Mouse (Mus musculus) embryonic facial prominence, embryonic 13.5 days (tissue): ENCODE measurements around the gene Cyp4f18. TPM values are rescaled to one million over a fixed set of nuclear protein-coding genes. Genes with fewer than 3 reads are reported as not detected.

ENCODE experiments used
- ATAC-seq: fragments of 200-750 bp; cut with Nextera tagmentation; 2 replicates; pipeline ENCODE4 v1.8.0; 2017; ENCODE audit warnings: low read depth; ENCODE audit not compliant: insufficient number of reproducible peaks, insufficient read depth, low FRiP score, low TSS enrichment
- H3K27ac ChIP-seq: fragments of 300-500 bp; sonication (generic); 2 replicates; pipeline ENCODE4 v1.5.1; 2015; ENCODE audit warnings: moderate library complexity, mild to moderate bottlenecking, inconsistent platforms
- H3K27me3 ChIP-seq: fragments of 300-500 bp; sonication (generic); 2 replicates; pipeline ENCODE4 v1.6.1; 2015; ENCODE audit warnings: mild to moderate bottlenecking, inconsistent platforms
- H3K36me3 ChIP-seq: fragments of 300-500 bp; sonication (generic); 2 replicates; pipeline ENCODE4 v1.6.1; 2015; ENCODE audit warnings: mild to moderate bottlenecking, inconsistent platforms
- H3K4me1 ChIP-seq: fragments of 300-500 bp; sonication (generic); 2 replicates; pipeline ENCODE4 v1.6.1; 2015; ENCODE audit warnings: inconsistent platforms
- H3K4me2 ChIP-seq: fragments of 300-500 bp; sonication (generic); 2 replicates; pipeline ENCODE4 v1.6.1; 2015; ENCODE audit warnings: moderate library complexity, mild to moderate bottlenecking, inconsistent platforms
- H3K4me3 ChIP-seq: fragments of 300-500 bp; sonication (generic); 2 replicates; pipeline ENCODE4 v1.5.1; 2015; ENCODE audit warnings: mild to moderate bottlenecking, inconsistent platforms
- H3K9ac ChIP-seq: fragments of 300-500 bp; sonication (generic); 2 replicates; pipeline ENCODE4 v1.6.1; 2015; ENCODE audit warnings: mild to moderate bottlenecking, inconsistent platforms
- H3K9me3 ChIP-seq: fragments of 300-500 bp; sonication (generic); 2 replicates; pipeline ENCODE4 v1.6.1; 2016; ENCODE audit warnings: inconsistent platforms
- WGBS: fragments of 180-500 bp; shearing (Covaris S2); methylation state at CpG from one replicate; pipeline ENCODE4 v1.1.7; 2015; ENCODE audit warnings: mixed read lengths; 5-methylcytosine and 5-hydroxymethylcytosine counted together
- polyA plus RNA-seq: library from polyadenylated mRNA; unstranded; fragments of >200 nt; fragmentation: Nextera tagmentation; extraction: Ambion mirVana; gene quantifications from 2 replicates; pipeline ENCODE4 v1.2.1, GENCODE M21; 2015

Gene Cyp4f18
- polyA plus RNA-seq, 1 experiment from 2014 or later = 0.56 TPM

GRCm38 (mm10) chr8:71951436-71952161, 57.8 kb downstream of the Cyp4f18 start:
- 34% methylated on average over 14 of the region's 14 CpGs for WGBS
- Histone ChIP-seq H3K27ac (peak overlapping the region; percentile 90; the same call in 1 of the 2 replicates), H3K4me3 (peak overlapping the region; percentile 77), H3K27me3 (peaks cover 3% of the 10 kb centered on the region; the same call in 1 of the 2 replicates), H3K4me2 (peak overlapping the region; percentile 71), H3K9ac (peak overlapping the region; percentile 87), H3K9me3 (peaks cover 16% of the 10 kb centered on the region), H3K4me1 (peaks cover 15% of the 10 kb centered on the region), H3K36me3 (peaks cover 23% of the 10 kb centered on the region)
- ATAC-seq = no peak

DNA sequence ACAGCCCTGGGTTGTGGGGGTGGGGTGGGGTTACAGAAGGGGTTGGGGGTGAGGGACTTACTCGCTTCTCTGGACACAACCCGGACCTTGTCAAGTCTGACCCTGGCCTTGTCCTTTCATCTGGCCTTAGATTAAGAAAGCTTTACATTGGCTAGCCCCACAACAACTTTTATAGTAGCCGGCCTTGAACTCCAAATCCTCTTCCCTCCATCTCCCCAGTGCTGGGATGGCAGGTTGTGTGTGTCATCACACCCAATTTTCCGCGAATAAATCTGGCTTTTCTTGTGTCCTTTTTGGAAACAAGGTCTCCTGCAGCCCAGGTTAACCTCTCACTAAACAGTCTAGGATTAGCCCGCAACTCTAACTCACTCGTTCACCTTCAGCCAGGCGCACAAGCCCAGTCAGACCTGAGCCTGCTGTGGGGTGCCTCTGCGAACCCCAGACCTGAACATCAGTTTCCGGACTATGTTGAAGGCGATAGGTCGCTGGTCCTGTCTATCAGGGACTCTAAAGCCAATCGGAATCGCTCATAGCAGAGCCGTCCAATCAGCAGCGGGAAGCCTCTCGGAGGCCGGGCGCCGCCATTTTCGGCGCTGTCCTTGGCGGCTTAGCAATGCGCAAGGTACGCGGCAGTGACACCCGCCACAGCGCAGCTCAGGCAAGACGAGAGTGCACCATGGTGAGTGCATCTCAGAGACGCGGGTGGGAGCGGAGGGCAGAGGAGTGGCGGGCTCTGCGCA, 58.8 kb downstream of the Cyp4f18 start, which contains the start of gene Zfp961:
TSS of gene Zfp961 (plus strand) at position 557 of the 740 bp plus-strand sequence.
- H3K27ac ChIP-seq = peak within 1 kb of the TSS; percentile 90
- peak; percentile 99 for ATAC-seq
- H3K27me3 ChIP-seq = peaks cover 5% of the 10 kb centered on the region
- peak within 1 kb of the TSS; percentile 77 for H3K4me3 ChIP-seq
- peaks cover 15% of the 10 kb centered on the region for H3K4me1 ChIP-seq
- peaks cover 12% of the 10 kb centered on the region for H3K9me3 ChIP-seq
- WGBS = 4% methylated on average over 34 of the region's 34 CpGs
- peak within 1 kb of the TSS; percentile 71 for H3K4me2 ChIP-seq
- H3K9ac ChIP-seq = peak within 1 kb of the TSS; percentile 87
- peaks cover 23% of the 10 kb centered on the region for H3K36me3 ChIP-seq

- 92% methylated on average over 5 of the region's 5 CpGs for WGBS
- H3K27me3 ChIP-seq = peaks cover 5% of the 10 kb centered on the region
- no peak overlapping the region for H3K4me2 ChIP-seq
- no peak for ATAC-seq
- 0 out of 2 replicates have a peak, but pooled peaks cover 3% of the 10 kb centered on the region for H3K9me3 ChIP-seq
- H3K27ac ChIP-seq = no peak overlapping the region
- H3K4me1 ChIP-seq = peaks cover 15% of the 10 kb centered on the region
- no peak overlapping the region for H3K4me3 ChIP-seq
- H3K36me3 ChIP-seq = peaks cover 6% of the 10 kb centered on the region; the same call in 1 of the 2 replicates
- H3K9ac ChIP-seq = no peak overlapping the region
These were observed 60.8 kb downstream of the Cyp4f18 start for GRCm38 (mm10) chr8:71948624-71949023.

- H3K4me1 ChIP-seq = no peaks in the 10 kb centered on the region
- H3K4me2 ChIP-seq = no peak overlapping the region
- no peaks in the 10 kb centered on the region for H3K9me3 ChIP-seq
- WGBS = 94% methylated on average over 1 of the region's 1 CpGs
- no peak overlapping the region for H3K27ac ChIP-seq
- no peak overlapping the region for H3K4me3 ChIP-seq
- ATAC-seq = no peak
- H3K27me3 ChIP-seq = peaks cover 4% of the 10 kb centered on the region
- H3K36me3 ChIP-seq = no peaks in the 10 kb centered on the region
- H3K9ac ChIP-seq = no peak overlapping the region
These were observed 67.7 kb downstream of the Cyp4f18 start for GRCm38 (mm10) chr8:71941776-71942175.

DNA sequence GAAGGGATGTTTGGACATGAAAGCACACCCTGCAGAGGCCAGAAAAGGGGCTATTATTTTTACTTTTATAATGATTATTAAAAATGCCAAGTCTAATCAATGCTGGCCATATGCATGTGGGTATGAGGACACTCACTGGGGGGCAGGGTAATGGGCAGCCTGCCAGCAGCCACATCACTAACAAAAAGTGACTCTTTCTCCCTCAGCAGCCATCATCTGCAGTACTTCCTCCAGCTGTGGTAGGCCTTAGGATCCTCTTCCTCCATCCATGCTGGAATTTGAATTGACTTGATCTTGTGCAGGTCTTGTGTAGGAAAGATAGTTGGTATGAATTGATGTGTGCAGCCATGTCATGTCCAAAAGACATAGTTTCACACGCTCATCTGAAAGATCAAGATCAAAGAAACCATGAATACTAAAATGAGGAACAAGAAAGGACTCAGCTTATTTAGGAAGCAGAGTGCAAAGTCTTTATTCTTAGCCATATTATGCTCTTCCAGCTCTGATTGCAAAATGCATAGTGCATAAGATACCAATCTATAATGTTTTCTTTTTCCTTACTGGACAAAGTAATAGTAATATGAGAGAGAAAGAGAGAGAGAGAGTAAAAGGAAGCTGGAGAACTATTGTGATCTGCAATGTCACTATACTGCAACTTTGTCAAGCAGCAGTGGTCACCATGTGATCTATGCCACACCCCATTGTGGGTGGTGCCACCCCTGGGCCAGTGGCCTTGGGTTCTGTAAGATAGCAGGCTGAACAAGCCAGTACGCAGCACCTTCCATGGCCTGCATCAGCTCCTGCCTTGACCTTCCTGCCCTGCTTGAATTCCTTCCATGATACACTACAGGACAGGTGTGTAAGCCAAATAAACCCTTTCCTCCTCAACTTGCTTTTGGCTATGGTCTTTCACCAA, 68.9 kb downstream of the Cyp4f18 start:
- H3K9me3 ChIP-seq = 0 out of 2 replicates have a peak, but pooled peaks cover 2% of the 10 kb centered on the region
- H3K4me3 ChIP-seq = no peak overlapping the region
- no peaks in the 10 kb centered on the region for H3K36me3 ChIP-seq
- no peak overlapping the region for H3K4me2 ChIP-seq
- no peak for ATAC-seq
- H3K9ac ChIP-seq = no peak overlapping the region
- H3K4me1 ChIP-seq = no peaks in the 10 kb centered on the region
- H3K27me3 ChIP-seq = no peaks in the 10 kb centered on the region
- 76% methylated on average over 2 of the region's 2 CpGs for WGBS
- no peak overlapping the region for H3K27ac ChIP-seq

Other genes starting within 250 kb of the Cyp4f18 start
- 7.7 and 8.4 TPM in 2 replicates for gene Zfp709, start 127.6 kb downstream of the Cyp4f18 start, polyA plus RNA-seq
- 8.9 and 10.2 TPM in 2 replicates for gene Zfp882, start 101.0 kb downstream of the Cyp4f18 start, polyA plus RNA-seq
- gene Zfp617, start 101.0 kb downstream of the Cyp4f18 start, polyA plus RNA-seq = 25.9 and 28.1 TPM in 2 replicates
- 18.9 and 21.3 TPM in 2 replicates for gene Zfp961, start 58.6 kb downstream of the Cyp4f18 start, polyA plus RNA-seq
- not detected in 2 replicates for gene Olfr372, start 31.6 kb upstream of the Cyp4f18 start, polyA plus RNA-seq
- gene Olfr373, start 73.6 kb upstream of the Cyp4f18 start, polyA plus RNA-seq = 0.11 TPM in 1 of 2 replicates, not detected in the other
- 0.03 TPM in 2 replicates for gene Olfr374, start 97.4 kb upstream of the Cyp4f18 start, polyA plus RNA-seq
- gene Tpm4, start 125.3 kb upstream of the Cyp4f18 start, polyA plus RNA-seq = 622 and 634 TPM in 2 replicates
- gene Rab8a, start 151.6 kb upstream of the Cyp4f18 start, polyA plus RNA-seq = 132 and 142 TPM in 2 replicates
- gene Hsh2d, start 180.0 kb upstream of the Cyp4f18 start, polyA plus RNA-seq = not detected in 2 replicates
- gene Cib3, start 203.2 kb upstream of the Cyp4f18 start, polyA plus RNA-seq = not detected in 2 replicates
- gene Gm11034, start 204.0 kb upstream of the Cyp4f18 start, polyA plus RNA-seq = not detected in 2 replicates
- gene Fam32a, start 210.1 kb upstream of the Cyp4f18 start, polyA plus RNA-seq = 75.3 and 78.1 TPM in 2 replicates
- gene Ap1m1, start 230.4 kb upstream of the Cyp4f18 start, polyA plus RNA-seq = 125 and 126 TPM in 2 replicates